Mouse (Mus musculus) olfactory bulb, adult 2 months (tissue): ENCODE data around the gene Insm1.

Experiments used
- CTCF ChIP-seq: fragments of 200-500 bp; IDR thresholded peaks from 2 replicates; pipeline ENCODE4 v1.5.1; 2012; ENCODE audit warnings: low read depth, mild to moderate bottlenecking, low read length, moderate library complexity; ENCODE audit not compliant: insufficient read depth
- POLR2A ChIP-seq: fragments of 200-500 bp; IDR thresholded peaks from 2 replicates; pipeline ENCODE4 v1.6.1; 2012; ENCODE audit warnings: mild to moderate bottlenecking, low read depth, low read length, moderate library complexity; ENCODE audit not compliant: insufficient read depth

DNA sequence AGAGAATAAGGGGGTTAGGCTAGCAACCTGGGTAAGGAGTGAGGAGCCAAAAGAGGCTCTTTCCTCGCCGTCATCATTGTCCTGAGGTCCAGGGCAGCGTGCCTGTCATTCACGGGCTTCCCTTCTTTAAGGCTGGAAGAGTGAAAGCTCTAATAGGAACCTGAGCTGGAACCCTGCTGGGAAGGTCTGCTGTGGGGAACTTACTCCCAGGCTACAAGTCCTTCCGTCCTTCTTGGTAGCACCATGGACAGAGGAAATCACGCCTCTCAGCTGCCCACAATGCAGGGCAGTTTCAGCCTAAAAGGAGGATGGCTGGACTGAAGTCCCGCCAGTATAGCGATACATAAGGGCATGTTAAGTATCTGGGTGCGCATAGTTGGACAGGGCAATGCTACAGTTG, 4.8 kb downstream of the Insm1 start:
- no peak for TF ChIP-seq CTCF
- no peak for TF ChIP-seq POLR2A
